Mouse (Mus musculus) limb, embryonic 13.5 days (tissue): ENCODE data around the gene Setd3. TPM values are rescaled to one million over a fixed set of nuclear protein-coding genes. Genes with fewer than 3 reads are reported as not detected.
A peak's percentile ranks its signal among the peaks of the same experiment; 100 is the strongest.

Experiments
- ATAC-seq: fragments of 200-750 bp; cut with Nextera tagmentation; 2 replicates; pipeline ENCODE4 v1.8.0; 2017; ENCODE audit warnings: low read depth, moderate number of reproducible peaks, moderate TSS enrichment; ENCODE audit not compliant: low FRiP score
- H3K27ac ChIP-seq: fragments of 300-500 bp; sonication (generic); 2 replicates; pipeline ENCODE4 v1.5.1; 2015; ENCODE audit warnings: inconsistent platforms, mild to moderate bottlenecking, moderate library complexity
- H3K27me3 ChIP-seq: fragments of 300-500 bp; sonication (generic); 2 replicates; pipeline ENCODE4 v1.6.1; 2015; ENCODE audit warnings: mild to moderate bottlenecking, inconsistent platforms
- H3K36me3 ChIP-seq: fragments of 300-500 bp; sonication (generic); 2 replicates; pipeline ENCODE4 v1.6.1; 2015; ENCODE audit warnings: inconsistent platforms, mild to moderate bottlenecking, moderate library complexity
- H3K4me1 ChIP-seq: fragments of 300-500 bp; sonication (generic); 2 replicates; pipeline ENCODE4 v1.6.1; 2015; ENCODE audit warnings: inconsistent platforms
- H3K4me2 ChIP-seq: fragments of 300-500 bp; sonication (generic); replicated peaks from 2 replicates; pipeline ENCODE4 v1.6.1; 2015; ENCODE audit warnings: inconsistent platforms, mild to moderate bottlenecking, moderate library complexity
- H3K4me3 ChIP-seq: fragments of 300-500 bp; sonication (generic); 2 replicates; pipeline ENCODE4 v1.5.1; 2015; ENCODE audit warnings: moderate library complexity, mild to moderate bottlenecking, inconsistent platforms
- H3K9ac ChIP-seq: fragments of 300-500 bp; sonication (generic); 2 replicates; pipeline ENCODE4 v1.6.1; 2015; ENCODE audit warnings: mild to moderate bottlenecking, inconsistent platforms
- H3K9me3 ChIP-seq: fragments of 300-500 bp; sonication (generic); 2 replicates; pipeline ENCODE4 v1.6.1; 2016; ENCODE audit warnings: inconsistent platforms
- WGBS: fragments of 180-500 bp; shearing (Covaris S2); methylation state at CpG from one replicate; pipeline ENCODE4 v1.1.7; 2015; 5-methylcytosine and 5-hydroxymethylcytosine counted together
- polyA plus RNA-seq: library from polyadenylated mRNA; unstranded; fragments of >200 nt; fragmentation: Nextera tagmentation; extraction: Ambion mirVana; gene quantifications from 2 replicates; pipeline ENCODE4 v1.2.1, GENCODE M21; 2015

Setd3 gene
- polyA plus RNA-seq = 93.2 and 96.1 TPM in 2 replicates

GRCm38 (mm10) chr12:108179246-108179320, at the start of gene Setd3:
Gene Setd3, minus strand, starts transcription at chr12:108179314.
- Histone ChIP-seq H3K9me3 (no peaks in the 10 kb centered on the region), H3K27ac (peak within 1 kb of the TSS; percentile 88), H3K4me3 (peak within 1 kb of the TSS; percentile 98), H3K9ac (peak within 1 kb of the TSS; percentile 98), H3K27me3 (no peaks in the 10 kb centered on the region), H3K36me3 (peaks cover 25% of the 10 kb centered on the region), H3K4me2 (peak within 1 kb of the TSS; percentile 92), H3K4me1 (peaks cover 40% of the 10 kb centered on the region)
- no peak for ATAC-seq
- 0% methylated on average over 9 of the region's 9 CpGs for WGBS

- ATAC-seq = no peak
- WGBS = 83% methylated on average over 16 of the region's 16 CpGs
These were observed 48.4 kb upstream of the Setd3 start for GRCm38 (mm10) chr12:108227527-108227926.

GRCm38 (mm10) chr12:108226941-108227340, 47.8 kb upstream of the Setd3 start:
- WGBS = 89% methylated on average over 12 of the region's 12 CpGs
- no peak for ATAC-seq
- no peak overlapping the region for H3K9ac ChIP-seq
- H3K4me3 ChIP-seq = no peak overlapping the region
- H3K27ac ChIP-seq = no peak overlapping the region
- no peaks in the 10 kb centered on the region for H3K36me3 ChIP-seq
- peaks cover 58% of the 10 kb centered on the region for H3K4me1 ChIP-seq
- H3K27me3 ChIP-seq = no peaks in the 10 kb centered on the region
- no peak overlapping the region for H3K4me2 ChIP-seq
- H3K9me3 ChIP-seq = no peaks in the 10 kb centered on the region

More at GRCm38 (mm10) chr12:108227527-108227926, 48.4 kb upstream of the Setd3 start:
- H3K27ac ChIP-seq = no peak overlapping the region
- no peak overlapping the region for H3K9ac ChIP-seq
- no peaks in the 10 kb centered on the region for H3K27me3 ChIP-seq
- H3K4me1 ChIP-seq = peaks cover 60% of the 10 kb centered on the region
- no peak overlapping the region for H3K4me3 ChIP-seq
- no peak overlapping the region for H3K4me2 ChIP-seq
- H3K36me3 ChIP-seq = no peaks in the 10 kb centered on the region
- no peaks in the 10 kb centered on the region for H3K9me3 ChIP-seq

- Histone ChIP-seq H3K27ac (no peak overlapping the region), H3K9me3 (no peaks in the 10 kb centered on the region), H3K4me2 (no peak overlapping the region), H3K4me3 (no peak overlapping the region), H3K4me1 (peaks cover 56% of the 10 kb centered on the region), H3K9ac (peak overlapping the region; percentile 6; the same call in 1 of the 2 replicates), H3K36me3 (no peaks in the 10 kb centered on the region), H3K27me3 (no peaks in the 10 kb centered on the region)
- 75% methylated on average over 13 of the region's 13 CpGs for WGBS
- no peak for ATAC-seq
These were observed 47.1 kb upstream of the Setd3 start for GRCm38 (mm10) chr12:108226216-108226615.

GRCm38 (mm10) chr12:108225781-108226180, 46.7 kb upstream of the Setd3 start:
- no peak for ATAC-seq
- Histone ChIP-seq H3K27ac (no peak overlapping the region), H3K9me3 (no peaks in the 10 kb centered on the region), H3K4me1 (peaks cover 57% of the 10 kb centered on the region), H3K36me3 (no peaks in the 10 kb centered on the region), H3K4me3 (no peak overlapping the region), H3K27me3 (no peaks in the 10 kb centered on the region), H3K9ac (no peak overlapping the region), H3K4me2 (no peak overlapping the region)
- WGBS = 70% methylated on average over 7 of the region's 7 CpGs

GRCm38 (mm10) chr12:108223357-108223756, 44.2 kb upstream of the Setd3 start:
- H3K9me3 ChIP-seq = no peaks in the 10 kb centered on the region

GRCm38 (mm10) chr12:108221712-108222111, 42.6 kb upstream of the Setd3 start:
- Histone ChIP-seq H3K9me3 (no peaks in the 10 kb centered on the region), H3K4me1 (peaks cover 86% of the 10 kb centered on the region), H3K27me3 (no peaks in the 10 kb centered on the region; the same call in 1 of the 2 replicates), H3K9ac (peak overlapping the region; percentile 1; the same call in 1 of the 2 replicates), H3K27ac (no peak overlapping the region), H3K4me2 (no peak overlapping the region), H3K4me3 (no peak overlapping the region), H3K36me3 (no peaks in the 10 kb centered on the region)
- WGBS = 91% methylated on average over 7 of the region's 7 CpGs
- no peak for ATAC-seq

More at GRCm38 (mm10) chr12:108223357-108223756, 44.2 kb upstream of the Setd3 start:
- no peak for ATAC-seq
- no peak overlapping the region; the same call in 1 of the 2 replicates for H3K9ac ChIP-seq
- H3K27me3 ChIP-seq = no peaks in the 10 kb centered on the region
- WGBS = 48% methylated on average over 8 of the region's 8 CpGs
- no peak overlapping the region for H3K4me3 ChIP-seq
- peaks cover 71% of the 10 kb centered on the region for H3K4me1 ChIP-seq
- H3K4me2 ChIP-seq = no peak overlapping the region
- H3K36me3 ChIP-seq = no peaks in the 10 kb centered on the region
- no peak overlapping the region for H3K27ac ChIP-seq

- Histone ChIP-seq H3K27me3 (no peaks in the 10 kb centered on the region; the same call in 1 of the 2 replicates), H3K9ac (peak overlapping the region; percentile 1; the same call in 1 of the 2 replicates), H3K4me2 (no peak overlapping the region), H3K36me3 (no peaks in the 10 kb centered on the region), H3K4me1 (peaks cover 86% of the 10 kb centered on the region), H3K4me3 (no peak overlapping the region), H3K9me3 (no peaks in the 10 kb centered on the region), H3K27ac (no peak overlapping the region)
- ATAC-seq = no peak
- WGBS = 52% methylated on average over 10 of the region's 10 CpGs
These were observed 42.1 kb upstream of the Setd3 start for GRCm38 (mm10) chr12:108221206-108221605.

- Histone ChIP-seq H3K36me3 (no peaks in the 10 kb centered on the region), H3K4me1 (peaks cover 82% of the 10 kb centered on the region), H3K27ac (no peak overlapping the region; the same call in 1 of the 2 replicates), H3K4me2 (no peak overlapping the region), H3K9me3 (no peaks in the 10 kb centered on the region), H3K27me3 (no peaks in the 10 kb centered on the region; the same call in 1 of the 2 replicates), H3K4me3 (no peak overlapping the region), H3K9ac (no peak overlapping the region)
- WGBS = 79% methylated on average over 12 of the region's 12 CpGs
- no peak for ATAC-seq
These were observed 41.5 kb upstream of the Setd3 start for GRCm38 (mm10) chr12:108220621-108221020.

GRCm38 (mm10) chr12:108219825-108220616, 40.9 kb upstream of the Setd3 start:
- Histone ChIP-seq H3K9me3 (no peaks in the 10 kb centered on the region), H3K4me1 (peaks cover 79% of the 10 kb centered on the region), H3K4me3 (peak overlapping the region; percentile 7; the same call in 1 of the 2 replicates), H3K4me2 (peak overlapping the region; percentile 55), H3K36me3 (no peaks in the 10 kb centered on the region), H3K9ac (peak overlapping the region; percentile 45), H3K27ac (peak overlapping the region; percentile 90), H3K27me3 (no peaks in the 10 kb centered on the region; the same call in 1 of the 2 replicates)
- WGBS = 76% methylated on average over 19 of the region's 21 CpGs
- 0 out of 2 replicates have a peak, but pooled peaks have one; percentile 4 for ATAC-seq

- peak overlapping the region; percentile 55 for H3K4me2 ChIP-seq
- H3K27me3 ChIP-seq = no peaks in the 10 kb centered on the region; the same call in 1 of the 2 replicates
- H3K9me3 ChIP-seq = no peaks in the 10 kb centered on the region
- peaks cover 79% of the 10 kb centered on the region for H3K4me1 ChIP-seq
- H3K4me3 ChIP-seq = peak overlapping the region; percentile 7; the same call in 1 of the 2 replicates
- peak overlapping the region; percentile 51 for H3K9ac ChIP-seq
- ATAC-seq = peak; percentile 10; the same call in 1 of the 2 replicates
- H3K36me3 ChIP-seq = no peaks in the 10 kb centered on the region
- 13% methylated on average over 15 of the region's 15 CpGs for WGBS
- H3K27ac ChIP-seq = peak overlapping the region; percentile 90
These were observed 40.0 kb upstream of the Setd3 start for GRCm38 (mm10) chr12:108219163-108219562.

GRCm38 (mm10) chr12:108217572-108217971, 38.5 kb upstream of the Setd3 start:
- 73% methylated on average over 5 of the region's 5 CpGs for WGBS
- Histone ChIP-seq H3K9ac (no peak overlapping the region), H3K4me3 (no peak overlapping the region), H3K27ac (no peak overlapping the region), H3K36me3 (no peaks in the 10 kb centered on the region), H3K9me3 (no peaks in the 10 kb centered on the region), H3K27me3 (no peaks in the 10 kb centered on the region; the same call in 1 of the 2 replicates), H3K4me2 (no peak overlapping the region), H3K4me1 (peaks cover 84% of the 10 kb centered on the region)
- ATAC-seq = no peak
